Mouse (Mus musculus) limb, embryonic 13.5 days (tissue): ENCODE results near the gene Cemip. TPM values are rescaled to one million over a fixed set of nuclear protein-coding genes. Genes with fewer than 3 reads are reported as not detected.

Experiments
- ATAC-seq: fragments of 200-750 bp; cut with Nextera tagmentation; 2 replicates; pipeline ENCODE4 v1.8.0; 2017; ENCODE audit warnings: low read depth, moderate number of reproducible peaks, moderate TSS enrichment; ENCODE audit not compliant: low FRiP score
- H3K27ac ChIP-seq: fragments of 300-500 bp; sonication (generic); 2 replicates; pipeline ENCODE4 v1.5.1; 2015; ENCODE audit warnings: inconsistent platforms, mild to moderate bottlenecking, moderate library complexity
- H3K27me3 ChIP-seq: fragments of 300-500 bp; sonication (generic); 2 replicates; pipeline ENCODE4 v1.6.1; 2015; ENCODE audit warnings: mild to moderate bottlenecking, inconsistent platforms
- H3K36me3 ChIP-seq: fragments of 300-500 bp; sonication (generic); 2 replicates; pipeline ENCODE4 v1.6.1; 2015; ENCODE audit warnings: inconsistent platforms, mild to moderate bottlenecking, moderate library complexity
- H3K4me1 ChIP-seq: fragments of 300-500 bp; sonication (generic); 2 replicates; pipeline ENCODE4 v1.6.1; 2015; ENCODE audit warnings: inconsistent platforms
- H3K4me2 ChIP-seq: fragments of 300-500 bp; sonication (generic); replicated peaks from 2 replicates; pipeline ENCODE4 v1.6.1; 2015; ENCODE audit warnings: inconsistent platforms, mild to moderate bottlenecking, moderate library complexity
- H3K4me3 ChIP-seq: fragments of 300-500 bp; sonication (generic); 2 replicates; pipeline ENCODE4 v1.5.1; 2015; ENCODE audit warnings: moderate library complexity, mild to moderate bottlenecking, inconsistent platforms
- H3K9ac ChIP-seq: fragments of 300-500 bp; sonication (generic); 2 replicates; pipeline ENCODE4 v1.6.1; 2015; ENCODE audit warnings: mild to moderate bottlenecking, inconsistent platforms
- H3K9me3 ChIP-seq: fragments of 300-500 bp; sonication (generic); 2 replicates; pipeline ENCODE4 v1.6.1; 2016; ENCODE audit warnings: inconsistent platforms
- WGBS: fragments of 180-500 bp; shearing (Covaris S2); methylation state at CpG from one replicate; pipeline ENCODE4 v1.1.7; 2015; 5-methylcytosine and 5-hydroxymethylcytosine counted together
- polyA plus RNA-seq: library from polyadenylated mRNA; unstranded; fragments of >200 nt; fragmentation: Nextera tagmentation; extraction: Ambion mirVana; gene quantifications from 2 replicates; pipeline ENCODE4 v1.2.1, GENCODE M21; 2015

The Cemip gene
- polyA plus RNA-seq, 1 experiment from 2014 or later, result 0.28 TPM

GRCm38 (mm10) chr7:83978410-83978809 is 107.9 kb downstream of the Cemip start:
- Histone ChIP-seq H3K36me3 (no peaks in the 10 kb centered on the region), H3K4me2 (no peak overlapping the region), H3K9me3 (no peaks in the 10 kb centered on the region), H3K27me3 (no peaks in the 10 kb centered on the region), H3K4me1 (no peaks in the 10 kb centered on the region), H3K27ac (no peak overlapping the region), H3K4me3 (no peak overlapping the region), H3K9ac (no peak overlapping the region)
- 81% methylated on average over 1 of the region's 1 CpGs for WGBS
- ATAC-seq, result no peak

- WGBS, result 73% methylated on average over 6 of the region's 6 CpGs
- Histone ChIP-seq H3K4me2 (no peak overlapping the region), H3K36me3 (no peaks in the 10 kb centered on the region), H3K27ac (no peak overlapping the region), H3K4me1 (no peaks in the 10 kb centered on the region), H3K9ac (no peak overlapping the region), H3K9me3 (no peaks in the 10 kb centered on the region), H3K4me3 (no peak overlapping the region), H3K27me3 (no peaks in the 10 kb centered on the region)
- ATAC-seq, result no peak
Observed at GRCm38 (mm10) chr7:83976413-83976958, 109.8 kb downstream of the Cemip start.

- Histone ChIP-seq H3K9me3 (no peaks in the 10 kb centered on the region), H3K4me2 (no peak overlapping the region), H3K4me3 (no peak overlapping the region), H3K27ac (no peak overlapping the region), H3K9ac (no peak overlapping the region), H3K27me3 (no peaks in the 10 kb centered on the region), H3K4me1 (no peaks in the 10 kb centered on the region), H3K36me3 (no peaks in the 10 kb centered on the region)
- ATAC-seq, result no peak
- 83% methylated on average over 6 of the region's 6 CpGs for WGBS
Observed at GRCm38 (mm10) chr7:83975283-83975682, 111.0 kb downstream of the Cemip start.

- Histone ChIP-seq H3K4me1 (no peaks in the 10 kb centered on the region), H3K4me2 (no peak overlapping the region), H3K9ac (no peak overlapping the region), H3K27ac (no peak overlapping the region), H3K27me3 (no peaks in the 10 kb centered on the region), H3K9me3 (no peaks in the 10 kb centered on the region), H3K4me3 (no peak overlapping the region), H3K36me3 (no peaks in the 10 kb centered on the region)
- ATAC-seq, result no peak
- WGBS, result 30% methylated on average over 7 of the region's 7 CpGs
Observed at GRCm38 (mm10) chr7:83972485-83972884, 113.8 kb downstream of the Cemip start.

GRCm38 (mm10) chr7:83966047-83966818 is 120.1 kb downstream of the Cemip start:
- Histone ChIP-seq H3K4me3 (no peak overlapping the region), H3K36me3 (no peaks in the 10 kb centered on the region), H3K27me3 (no peaks in the 10 kb centered on the region), H3K9me3 (no peaks in the 10 kb centered on the region), H3K27ac (no peak overlapping the region), H3K9ac (no peak overlapping the region), H3K4me2 (no peak overlapping the region), H3K4me1 (no peaks in the 10 kb centered on the region)
- ATAC-seq, result no peak
- WGBS, result 75% methylated on average over 5 of the region's 5 CpGs

- Histone ChIP-seq H3K27ac (no peak overlapping the region), H3K36me3 (no peaks in the 10 kb centered on the region), H3K9me3 (no peaks in the 10 kb centered on the region), H3K27me3 (no peaks in the 10 kb centered on the region), H3K4me3 (no peak overlapping the region), H3K4me2 (no peak overlapping the region), H3K9ac (no peak overlapping the region), H3K4me1 (no peaks in the 10 kb centered on the region)
- no peak for ATAC-seq
Observed at GRCm38 (mm10) chr7:83965181-83965580, 121.1 kb downstream of the Cemip start.

GRCm38 (mm10) chr7:83952511-83952910 is 133.8 kb downstream of the Cemip start:
- no peak overlapping the region for H3K4me2 ChIP-seq
- H3K27ac ChIP-seq, result no peak overlapping the region
- no peak overlapping the region for H3K4me3 ChIP-seq
- H3K9ac ChIP-seq, result no peak overlapping the region
- H3K27me3 ChIP-seq, result no peaks in the 10 kb centered on the region
- no peaks in the 10 kb centered on the region for H3K36me3 ChIP-seq
- WGBS, result 88% methylated on average over 9 of the region's 9 CpGs
- no peaks in the 10 kb centered on the region for H3K4me1 ChIP-seq
- no peaks in the 10 kb centered on the region for H3K9me3 ChIP-seq
- no peak for ATAC-seq

- H3K4me1 ChIP-seq, result no peaks in the 10 kb centered on the region
- H3K4me3 ChIP-seq, result no peak overlapping the region
- H3K4me2 ChIP-seq, result no peak overlapping the region
- H3K9me3 ChIP-seq, result no peaks in the 10 kb centered on the region
- 73% methylated on average over 14 of the region's 14 CpGs for WGBS
- no peak overlapping the region for H3K27ac ChIP-seq
- no peaks in the 10 kb centered on the region for H3K36me3 ChIP-seq
- ATAC-seq, result no peak
- H3K9ac ChIP-seq, result no peak overlapping the region
- H3K27me3 ChIP-seq, result no peaks in the 10 kb centered on the region
Observed at GRCm38 (mm10) chr7:83951327-83951726, 135.0 kb downstream of the Cemip start.

- Histone ChIP-seq H3K4me3 (no peak overlapping the region), H3K9me3 (no peaks in the 10 kb centered on the region), H3K27ac (no peak overlapping the region), H3K27me3 (no peaks in the 10 kb centered on the region), H3K4me1 (no peaks in the 10 kb centered on the region), H3K4me2 (no peak overlapping the region), H3K36me3 (no peaks in the 10 kb centered on the region), H3K9ac (no peak overlapping the region)
- WGBS, result 85% methylated on average over 6 of the region's 6 CpGs
- ATAC-seq, result no peak
Observed at GRCm38 (mm10) chr7:83949662-83950061, 136.6 kb downstream of the Cemip start.

- ATAC-seq, result no peak
- Histone ChIP-seq H3K4me1 (no peaks in the 10 kb centered on the region), H3K9ac (no peak overlapping the region), H3K4me3 (no peak overlapping the region), H3K9me3 (no peaks in the 10 kb centered on the region), H3K4me2 (no peak overlapping the region), H3K36me3 (no peaks in the 10 kb centered on the region), H3K27me3 (no peaks in the 10 kb centered on the region), H3K27ac (no peak overlapping the region)
- WGBS, result 67% methylated on average over 7 of the region's 7 CpGs
Observed at GRCm38 (mm10) chr7:83948743-83949142, 137.6 kb downstream of the Cemip start.

GRCm38 (mm10) chr7:83941701-83942101 is 144.6 kb downstream of the Cemip start:
- Histone ChIP-seq H3K27ac (no peak overlapping the region), H3K4me2 (no peak overlapping the region), H3K9ac (no peak overlapping the region), H3K4me3 (no peak overlapping the region), H3K9me3 (no peaks in the 10 kb centered on the region), H3K4me1 (no peaks in the 10 kb centered on the region), H3K27me3 (no peaks in the 10 kb centered on the region), H3K36me3 (no peaks in the 10 kb centered on the region)
- no peak for ATAC-seq
- WGBS, result 91% methylated on average over 8 of the region's 8 CpGs

GRCm38 (mm10) chr7:83940136-83940535 is 146.2 kb downstream of the Cemip start:
- whole genome bisulfite sequencing, result 66% methylated on average over 2 of the region's 2 CpGs
- Histone ChIP-seq H3K36me3 (no peaks in the 10 kb centered on the region), H3K27ac (no peak overlapping the region), H3K4me2 (no peak overlapping the region), H3K27me3 (no peaks in the 10 kb centered on the region), H3K9me3 (no peaks in the 10 kb centered on the region), H3K9ac (no peak overlapping the region), H3K4me1 (no peaks in the 10 kb centered on the region), H3K4me3 (no peak overlapping the region)
- no peak for ATAC-seq
